Mouse (Mus musculus): ENCODE measurements around the gene Ntrk3.
A peak's percentile ranks its signal among the peaks of the same experiment; 100 is the strongest.

Ntrk3 gene

DNA sequence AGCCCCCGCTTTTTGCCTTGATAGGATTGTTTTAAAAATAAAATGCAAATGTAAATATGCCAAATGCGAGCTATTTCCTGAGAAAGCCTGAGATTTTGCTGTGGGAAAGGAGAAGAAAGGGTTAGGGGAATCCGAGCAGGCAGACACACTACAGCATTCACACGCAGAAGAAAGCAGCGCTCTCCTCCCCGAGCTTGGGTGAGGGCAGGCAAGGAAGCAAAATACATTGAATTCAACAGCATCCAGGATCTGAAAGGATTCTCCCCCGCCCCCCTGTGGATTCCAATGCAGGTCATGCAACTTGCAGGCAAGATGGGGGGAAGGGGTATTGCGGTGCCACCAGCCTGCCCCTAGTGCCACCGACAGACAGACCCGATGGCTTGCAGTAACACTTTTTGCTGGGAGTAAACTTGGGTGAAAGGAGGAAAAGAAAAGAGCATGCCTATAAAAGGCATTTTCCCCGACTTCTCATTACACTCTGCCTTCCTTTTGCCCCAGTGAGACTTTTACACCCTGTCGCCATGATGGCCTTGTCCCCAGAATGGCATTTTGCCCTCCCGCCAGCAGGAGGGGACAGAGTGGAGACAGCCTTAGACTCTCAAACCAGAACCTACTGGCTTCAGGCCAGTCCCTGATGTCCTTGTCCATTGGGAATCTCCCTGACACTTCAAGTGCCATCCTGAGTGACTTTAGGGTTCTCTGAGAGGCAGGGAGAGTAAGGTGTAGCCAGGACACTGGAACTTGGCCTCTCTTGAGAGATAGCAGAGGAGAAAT, 158.2 kb downstream of the Ntrk3 start:
- DNase-seq (ENCODE audit: low read depth, low spot score) = no peak

DNA sequence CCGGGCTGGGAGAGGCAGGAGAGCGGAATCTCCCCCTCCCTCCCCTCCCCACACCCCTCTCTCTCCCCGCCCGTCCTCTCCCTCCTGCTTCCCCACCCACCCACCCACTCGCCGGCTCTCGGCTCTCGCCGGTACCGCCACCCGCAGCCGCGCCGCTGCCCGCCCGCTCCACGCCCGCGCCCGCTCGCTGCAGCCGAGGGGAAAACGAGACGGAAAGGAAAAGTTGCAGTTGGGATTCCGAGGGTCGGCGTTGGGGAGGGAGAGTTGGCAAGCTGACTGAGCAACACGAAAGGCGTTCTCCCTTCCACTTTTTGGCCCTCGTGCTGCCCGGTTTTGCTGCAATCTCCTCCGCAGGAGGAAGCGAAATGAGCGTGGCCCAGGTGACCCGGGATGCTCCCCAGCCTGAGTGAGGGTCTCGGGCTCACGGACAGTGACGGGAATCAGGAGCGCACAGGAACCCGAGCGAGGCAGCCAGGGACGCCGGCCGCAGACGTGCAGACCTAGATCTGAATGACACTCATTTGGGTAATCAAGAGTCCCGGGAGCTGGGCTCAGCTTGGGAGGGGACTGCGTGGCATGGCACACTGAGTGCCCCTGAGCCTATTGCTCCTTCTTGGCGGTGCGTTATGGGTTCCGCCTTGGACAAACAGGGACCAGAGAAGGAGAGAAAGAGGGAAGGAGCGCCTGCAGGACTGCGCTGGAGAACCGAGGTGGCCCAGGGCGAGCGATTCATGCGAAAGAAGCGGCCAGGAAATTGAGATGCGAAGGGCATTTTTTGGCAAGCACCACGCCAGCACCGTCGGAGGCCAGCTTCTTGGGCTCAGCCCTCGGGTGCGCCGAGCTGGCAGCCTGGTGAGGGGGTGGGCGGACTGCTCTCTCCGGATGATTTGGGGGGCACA, 159.1 kb downstream of the Ntrk3 start:
- no peak for DNase-seq (ENCODE audit: low read depth, low spot score)

DNA sequence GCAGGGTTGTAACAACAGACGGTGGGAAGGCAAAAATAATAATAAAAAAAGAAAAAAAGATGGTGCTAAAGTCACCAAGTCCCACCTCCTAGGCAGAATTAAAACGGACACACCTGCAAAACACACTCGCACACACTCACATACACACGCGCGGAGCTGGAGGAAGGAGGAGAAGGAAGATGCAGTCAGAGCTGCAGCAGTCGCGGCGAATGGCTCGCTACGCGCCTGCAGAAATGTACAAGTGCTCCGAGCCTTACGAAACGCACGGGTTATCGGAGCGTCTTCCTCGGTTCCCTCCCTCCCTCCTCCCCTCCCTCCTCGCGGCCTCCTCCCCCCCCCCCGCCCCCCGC, 159.7 kb downstream of the Ntrk3 start:
- DNase-seq (ENCODE audit: low read depth, low spot score) = no peak

DNA sequence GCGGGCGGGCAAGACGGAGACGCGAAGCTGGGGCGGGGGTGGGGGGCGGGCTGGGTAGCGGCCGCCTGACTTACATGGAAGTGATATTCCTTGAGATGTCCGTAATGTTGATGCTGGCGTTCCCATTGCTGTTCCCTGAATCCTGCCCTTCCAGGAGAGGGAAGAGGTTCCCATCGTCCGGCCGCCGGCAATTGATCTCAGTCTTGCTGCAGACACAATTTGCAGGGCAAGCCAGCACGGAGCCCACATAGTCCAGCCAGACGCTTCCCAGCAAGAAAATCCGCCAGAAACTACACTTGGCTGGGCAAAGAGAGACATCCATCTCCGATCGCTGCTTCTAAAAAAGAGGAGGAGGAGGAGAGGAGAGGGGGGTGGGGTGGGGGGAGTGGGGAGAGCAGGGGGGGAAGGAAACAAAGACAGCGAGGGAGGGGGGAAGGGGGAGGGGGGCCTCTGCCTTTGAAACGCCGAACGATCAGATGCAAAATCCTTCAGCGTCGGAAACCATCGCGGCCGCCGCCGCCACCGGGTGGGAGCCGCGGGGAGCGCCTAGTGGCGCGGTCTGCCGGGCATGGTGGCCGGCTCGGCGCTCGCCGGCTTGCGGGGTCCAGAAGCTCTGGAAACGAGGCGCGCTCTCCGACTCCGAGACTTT, 160.2 kb downstream of the Ntrk3 start:
- DNase-seq (ENCODE audit: low read depth, low spot score) = no peak

DNA sequence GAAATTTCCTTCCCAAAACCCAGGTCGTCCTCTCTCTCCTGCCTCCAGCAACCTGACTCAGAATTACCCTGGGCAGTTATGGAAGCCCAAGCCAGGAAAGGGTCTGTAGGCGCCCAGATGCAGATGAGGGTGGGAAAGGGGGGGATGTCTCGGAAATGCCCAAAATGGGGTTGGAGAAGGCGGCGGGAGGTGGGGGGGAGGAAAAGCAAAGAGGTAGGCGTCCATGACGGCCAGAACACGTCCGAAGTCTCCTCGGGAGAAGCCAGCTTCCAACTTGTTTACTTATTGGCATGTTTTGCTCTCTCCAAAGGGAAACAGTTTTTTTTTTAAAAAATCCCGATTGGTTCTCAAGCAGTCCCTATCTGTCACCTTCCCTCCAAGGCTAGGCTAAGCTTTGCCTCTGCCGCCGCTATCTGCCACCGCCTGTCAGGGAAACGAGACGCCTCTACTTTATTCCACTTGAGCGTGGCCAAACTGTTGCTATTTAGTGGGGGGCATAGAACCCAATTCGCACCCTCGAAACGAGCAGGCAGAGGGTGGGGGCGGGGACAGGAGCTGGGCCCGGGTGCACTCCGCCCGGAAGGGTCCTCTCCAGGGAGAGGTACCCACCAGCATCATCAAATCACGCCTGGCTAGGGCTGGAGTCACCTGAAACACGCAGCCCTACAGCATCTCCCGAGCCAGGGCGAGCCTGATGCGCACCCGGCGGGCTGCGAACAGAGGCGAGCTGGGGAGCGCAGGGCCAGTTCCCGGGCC, 160.9 kb downstream of the Ntrk3 start:
- DNase-seq (ENCODE audit: low read depth, low spot score) = no peak

DNA sequence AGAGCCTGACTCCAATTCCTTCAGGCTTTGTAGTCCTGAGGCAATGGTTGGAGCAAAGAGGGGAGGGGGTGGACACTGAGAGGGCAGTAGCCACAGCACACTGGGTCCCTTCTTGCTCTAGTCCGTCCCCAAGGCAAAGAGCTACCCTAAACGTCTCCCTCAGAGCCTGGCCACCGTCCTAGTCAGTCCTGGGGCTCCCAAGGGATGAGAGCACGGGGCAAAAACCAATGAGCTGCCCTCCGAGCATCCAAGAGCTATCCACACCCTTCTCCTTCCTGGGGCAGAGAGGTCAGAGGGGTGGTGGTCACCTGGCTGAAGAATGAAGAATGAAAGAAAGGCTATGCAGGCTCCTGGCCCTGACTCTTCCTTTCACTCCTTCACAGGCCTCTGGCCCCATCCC, 161.6 kb downstream of the Ntrk3 start:
- no peak for DNase-seq (ENCODE audit: low read depth, low spot score)

DNA sequence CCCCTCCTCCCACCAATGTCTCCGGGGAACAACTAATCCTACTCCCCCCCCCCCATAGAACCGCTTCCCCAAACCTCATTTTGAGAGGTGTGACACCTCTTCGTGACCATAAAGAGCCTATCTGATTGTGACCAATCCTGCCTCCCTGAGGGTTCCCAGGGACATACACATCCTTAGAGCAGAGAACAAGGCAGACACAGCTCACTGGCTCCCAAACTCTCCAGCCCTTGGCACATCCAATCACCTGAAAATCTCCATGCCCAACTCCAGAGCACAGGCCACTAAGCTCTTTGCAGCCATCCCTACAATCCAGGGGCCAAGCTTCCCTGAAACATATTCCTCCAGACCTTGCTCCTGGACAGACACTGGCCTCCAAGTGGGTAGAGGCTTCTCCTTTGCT, 162.3 kb downstream of the Ntrk3 start:
- no peak for DNase-seq (ENCODE audit: low read depth, low spot score)

DNA sequence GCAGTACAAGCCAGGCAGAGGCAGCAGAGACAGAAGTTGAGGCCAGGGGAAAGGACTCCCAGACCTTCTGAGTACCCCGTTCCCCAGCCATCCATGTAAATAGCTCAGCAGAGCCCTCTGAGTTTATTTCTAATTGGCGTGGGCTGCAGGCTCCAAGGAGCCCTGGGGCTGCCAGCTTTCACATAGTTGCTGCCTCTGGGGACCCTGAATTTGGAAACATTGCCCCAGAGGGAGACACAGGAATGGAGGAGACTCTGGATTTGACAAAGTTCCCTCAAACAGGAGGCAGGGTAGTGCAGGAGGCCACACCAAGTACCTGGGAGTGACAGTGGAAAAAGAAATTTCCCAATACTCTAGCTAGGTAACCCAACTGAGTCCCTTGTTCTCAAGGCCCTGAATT, 166.6 kb downstream of the Ntrk3 start:
- DNase-seq (ENCODE audit: low read depth, low spot score) = no peak

DNA sequence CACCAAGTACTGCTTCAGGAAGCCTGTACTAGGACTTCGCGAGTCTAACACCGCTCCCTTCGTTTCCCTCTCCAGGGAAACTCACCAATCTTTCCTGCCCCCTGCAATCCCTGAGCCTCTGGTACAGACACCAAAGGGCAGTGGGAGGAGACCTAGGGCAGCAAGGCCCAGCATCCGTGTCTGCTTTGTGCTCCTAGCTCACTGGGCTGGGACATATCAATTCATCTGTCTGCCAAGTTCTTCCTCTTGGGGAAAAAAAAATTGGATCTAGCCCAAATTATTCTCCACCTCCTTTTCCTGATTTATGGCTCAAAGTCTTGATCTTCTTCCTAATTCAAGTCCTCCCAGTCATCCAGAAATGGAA, 168.6 kb downstream of the Ntrk3 start:
- DNase-seq (ENCODE audit: low read depth, low spot score) = no peak

DNA sequence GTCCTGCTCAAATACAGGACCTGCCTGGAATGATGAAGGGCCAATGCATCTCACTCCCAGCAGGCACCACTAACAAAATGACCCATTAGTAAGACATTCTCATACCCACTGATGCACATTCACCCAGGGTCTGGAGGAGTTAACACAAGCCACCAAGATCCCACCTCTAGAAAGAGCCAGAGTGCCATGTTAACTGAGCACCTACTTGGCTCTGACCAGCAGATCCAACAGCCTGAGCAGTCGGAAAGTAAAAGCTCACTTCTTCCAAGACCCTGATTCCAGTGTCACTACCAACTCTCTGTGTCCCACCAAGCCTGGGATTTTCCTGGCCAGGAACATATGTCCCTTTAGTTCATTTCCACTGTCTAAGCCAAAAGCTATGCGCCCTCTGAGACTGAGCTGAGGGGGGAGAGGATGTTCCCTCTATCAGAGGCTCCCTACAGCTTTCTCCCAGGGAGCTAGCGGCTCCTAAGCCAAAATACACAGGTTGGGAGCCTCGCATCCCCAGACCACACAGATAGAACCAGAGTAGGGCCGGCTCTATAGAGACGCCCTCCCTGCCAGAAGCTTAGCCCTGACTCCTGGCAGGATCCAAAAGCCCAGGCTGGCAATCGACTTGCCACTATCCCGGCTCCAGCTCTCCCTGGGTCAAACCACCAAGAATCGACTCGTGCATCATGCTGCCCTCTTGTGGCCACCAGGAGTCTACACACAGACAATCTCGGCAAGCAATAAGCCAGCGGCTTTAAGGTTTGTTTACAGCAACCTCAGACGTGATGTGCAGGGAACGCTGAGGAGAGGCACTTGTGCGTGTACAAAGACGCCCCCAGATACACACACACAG, 169.2 kb downstream of the Ntrk3 start:
- DNase-seq (ENCODE audit: low read depth, low spot score) = peak; percentile 38

DNA sequence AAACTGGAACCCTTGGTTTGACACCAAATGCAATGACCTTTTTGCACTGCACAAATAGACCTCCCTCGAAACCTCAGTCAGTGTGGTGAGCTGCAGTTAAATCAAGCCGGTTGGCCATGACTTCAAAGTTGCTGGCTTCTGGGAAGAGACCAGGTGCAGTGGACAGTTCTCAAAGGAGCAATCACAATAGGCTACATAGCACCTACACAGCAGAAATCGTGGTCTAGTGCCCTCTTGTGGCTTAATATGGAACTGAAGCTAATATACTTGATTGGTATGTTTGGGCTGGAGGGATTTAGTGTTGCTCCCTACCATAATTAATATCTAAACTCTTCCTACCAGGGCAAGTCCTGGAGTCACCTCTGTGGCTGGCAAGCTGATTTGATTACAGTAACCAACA, 171.2 kb downstream of the Ntrk3 start:
- DNase-seq (ENCODE audit: low read depth, low spot score) = no peak

DNA sequence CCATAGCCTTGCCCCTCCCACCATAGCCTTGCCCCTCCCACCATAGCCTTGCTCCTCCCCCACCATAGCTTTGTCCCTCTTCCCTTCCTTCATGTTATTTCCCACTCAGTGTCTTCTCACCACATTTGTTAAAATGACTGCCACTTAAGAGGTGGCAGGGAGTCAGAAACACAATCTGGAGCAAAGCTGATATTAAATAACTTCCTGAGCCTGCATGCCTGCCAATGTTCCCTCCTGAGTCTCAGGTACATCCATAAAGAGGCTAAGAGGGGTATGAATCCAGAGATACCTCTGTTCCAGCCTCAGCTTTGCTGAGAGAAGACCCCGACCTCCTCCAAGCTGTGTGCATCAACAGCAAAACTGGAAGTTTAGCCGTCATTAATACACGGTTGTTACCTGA, 172.4 kb downstream of the Ntrk3 start:
- no peak for DNase-seq (ENCODE audit: low read depth, low spot score)

DNA sequence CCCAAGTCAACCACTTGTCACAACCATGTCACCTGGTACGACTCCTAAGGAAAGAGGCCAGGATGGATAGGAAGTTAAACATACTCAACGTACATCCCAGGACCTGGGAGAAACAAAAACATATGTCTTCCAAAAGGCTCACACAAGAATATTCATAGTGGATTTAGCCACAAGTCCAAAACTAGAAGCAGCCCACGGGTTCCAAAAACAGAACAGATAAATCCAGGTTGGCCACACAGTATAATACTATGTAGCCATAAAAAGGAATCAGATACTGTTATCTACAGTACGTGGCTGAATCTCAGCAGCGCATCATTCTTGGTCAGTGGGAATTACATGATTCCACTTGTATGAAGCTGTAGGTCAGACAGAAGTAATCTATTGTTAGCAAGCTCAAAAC, 179.3 kb downstream of the Ntrk3 start:
- DNase-seq (ENCODE audit: low read depth, low spot score) = no peak

DNA sequence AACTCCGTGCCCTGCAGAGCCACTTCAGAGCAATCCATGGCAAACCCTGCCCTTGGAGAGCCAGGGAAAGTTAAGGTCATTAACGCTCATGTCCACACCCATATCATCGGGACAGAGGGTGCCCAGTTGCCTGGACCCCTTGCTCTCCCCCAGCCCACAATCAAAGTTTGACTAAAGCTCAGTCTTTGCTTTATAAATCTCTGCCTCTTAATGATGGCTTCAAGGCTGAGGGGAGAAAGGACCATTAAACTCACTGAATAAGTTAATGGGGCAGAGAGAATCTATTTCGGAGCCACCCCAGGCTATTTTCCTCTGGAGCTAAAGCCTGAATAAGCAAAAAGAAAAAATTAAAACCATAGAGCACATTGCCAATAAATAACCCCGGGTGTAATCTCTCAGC, 182.3 kb downstream of the Ntrk3 start:
- DNase-seq (ENCODE audit: low read depth, low spot score) = no peak

DNA sequence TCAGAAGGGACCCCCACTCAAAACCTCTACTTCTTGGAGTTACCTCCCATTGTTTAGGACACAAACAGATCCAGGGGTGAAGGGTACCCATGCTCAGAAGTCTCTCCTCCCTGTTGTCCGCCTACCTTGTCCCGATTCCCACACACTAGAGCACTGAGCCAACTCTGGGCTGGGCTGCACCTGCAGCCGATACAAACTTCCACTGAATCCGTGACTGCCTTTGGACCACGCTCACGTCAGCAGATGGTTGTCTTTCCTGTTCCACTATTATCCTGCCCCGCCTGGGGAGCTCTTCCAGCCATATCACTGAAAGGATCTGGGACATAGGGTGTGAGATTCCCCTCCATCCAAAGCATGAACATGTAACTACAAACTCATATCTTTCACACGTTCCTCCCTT, 188.4 kb downstream of the Ntrk3 start:
- DNase-seq (ENCODE audit: low read depth, low spot score) = no peak

DNA sequence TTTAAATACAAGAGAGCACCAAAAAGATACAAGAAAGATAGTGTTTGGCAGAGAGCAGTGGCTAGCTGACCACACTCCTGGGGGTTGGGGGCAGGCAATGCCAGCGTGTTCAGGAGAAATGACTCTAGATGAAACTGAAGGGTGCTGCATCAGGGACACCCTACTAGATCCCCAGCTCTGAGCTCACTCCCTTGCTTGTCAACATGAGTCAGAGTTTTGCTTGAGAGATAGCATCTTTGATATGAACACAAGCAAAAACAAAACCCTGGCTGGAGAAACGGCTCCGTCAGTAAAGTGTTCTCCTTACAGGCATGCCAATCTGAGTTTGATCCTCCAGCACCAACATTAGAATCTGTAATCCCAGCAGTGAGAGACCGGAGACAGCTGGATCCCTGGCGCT, 189.1 kb downstream of the Ntrk3 start:
- no peak for DNase-seq (ENCODE audit: low read depth, low spot score)

DNA sequence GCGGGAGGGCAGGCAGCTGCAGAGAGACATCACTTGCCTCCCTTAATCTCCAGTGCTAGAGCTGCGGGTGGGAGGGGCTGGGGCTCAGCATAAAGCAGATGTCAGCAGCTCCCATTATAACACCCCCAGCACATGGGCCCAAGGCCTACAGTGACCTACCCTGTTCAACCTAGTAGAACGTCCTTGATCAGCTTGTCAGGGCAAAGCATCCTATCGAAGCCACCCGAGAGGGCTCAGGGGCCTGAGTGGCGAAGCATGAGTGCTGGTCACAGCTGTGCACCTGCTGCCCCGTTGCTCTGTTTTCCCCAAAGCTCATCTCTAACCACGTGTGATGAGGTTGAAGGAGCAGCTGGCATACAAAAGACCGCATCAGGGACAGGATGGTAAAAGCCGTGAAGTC, 191.3 kb downstream of the Ntrk3 start:
- DNase-seq (ENCODE audit: low read depth, low spot score) = no peak

DNA sequence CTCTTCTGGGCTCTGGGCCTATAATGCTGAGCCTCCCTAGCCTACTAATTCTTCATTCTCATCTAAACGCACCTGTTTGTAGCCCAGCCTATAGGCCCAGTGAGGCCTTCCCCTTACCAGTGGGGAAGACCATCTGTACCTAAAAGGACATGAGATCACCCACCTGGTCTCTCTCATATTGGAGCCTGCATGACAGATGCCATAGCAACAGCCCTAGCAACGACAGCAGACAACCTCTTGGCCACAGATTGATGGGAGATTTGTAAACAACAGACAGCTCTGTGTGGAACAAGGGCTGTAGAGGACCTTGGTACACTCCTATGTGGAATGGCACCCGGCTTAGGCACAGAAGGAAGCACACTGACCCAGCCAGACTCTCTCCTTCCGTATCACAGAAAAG, 195.3 kb downstream of the Ntrk3 start:
- DNase-seq (ENCODE audit: low read depth, low spot score) = no peak

DNA sequence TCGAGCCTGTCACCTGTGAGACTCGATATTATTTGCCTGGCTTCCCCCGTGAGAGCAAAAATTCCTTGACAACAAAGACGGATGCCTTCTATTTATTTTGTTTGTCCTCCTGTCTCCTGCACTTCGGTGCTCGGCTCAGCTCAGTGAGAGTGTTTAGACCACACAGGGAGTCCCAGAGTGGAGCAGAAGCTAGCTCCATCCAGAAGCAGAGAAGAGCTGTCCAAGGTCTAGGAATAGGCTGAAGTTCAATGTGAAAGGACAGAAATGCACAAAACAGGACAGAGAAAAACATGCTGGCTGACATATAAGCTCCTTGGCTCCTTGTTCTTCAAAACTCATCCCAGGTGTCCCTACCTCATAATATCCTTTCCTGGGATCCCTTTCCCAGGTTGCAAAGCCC, 207.5 kb downstream of the Ntrk3 start:
- no peak for DNase-seq (ENCODE audit: low read depth, low spot score)

DNA sequence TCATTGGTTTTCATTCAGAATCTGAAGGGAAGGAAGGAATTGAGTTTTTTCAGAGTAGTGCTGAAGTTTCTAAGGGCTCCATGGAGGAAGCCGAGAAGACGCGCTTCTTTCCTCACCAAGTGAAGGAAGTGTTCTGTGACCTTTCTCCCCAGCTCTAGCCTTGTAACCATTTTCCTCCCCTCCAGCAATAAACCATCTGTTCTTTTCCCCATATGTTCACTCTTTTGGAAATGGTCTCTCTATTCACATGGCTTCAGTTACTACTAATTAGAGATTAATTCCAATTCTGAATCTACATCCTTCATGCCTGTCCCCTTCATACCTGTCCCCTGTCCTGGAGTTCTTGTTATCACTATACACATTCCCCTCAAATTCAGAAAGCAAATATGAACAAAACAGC, 209.8 kb downstream of the Ntrk3 start:
- no peak for DNase-seq (ENCODE audit: low read depth, low spot score)

DNA sequence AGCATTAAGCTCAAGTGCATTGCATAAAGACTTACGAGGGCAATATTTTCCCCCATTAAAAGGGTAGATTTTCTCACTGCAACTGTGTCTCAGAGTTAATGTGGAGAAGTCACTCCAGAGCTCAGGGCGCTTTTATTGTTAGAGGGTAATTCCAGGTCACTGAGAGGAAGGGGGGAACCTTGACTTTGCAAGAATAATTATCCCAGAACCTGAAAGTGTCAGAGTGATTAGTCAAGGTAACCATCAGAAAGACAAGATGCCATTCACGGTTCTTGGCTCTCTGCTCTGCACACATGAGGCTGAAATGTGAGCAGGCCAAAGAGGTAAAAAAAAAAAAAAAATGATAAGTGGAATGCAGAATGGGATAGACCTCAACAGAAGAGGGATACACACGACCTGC, 210.2 kb downstream of the Ntrk3 start:
- no peak for DNase-seq (ENCODE audit: low read depth, low spot score)
